Mouse (Mus musculus): ENCODE measurements around the gene Sgo2b.
"Not testable (repeated sequence)": the region's sequence is repeated elsewhere in the genome, so short reads cannot be mapped to it uniquely, and the experiment has no call there.

The Sgo2b gene

DNA sequence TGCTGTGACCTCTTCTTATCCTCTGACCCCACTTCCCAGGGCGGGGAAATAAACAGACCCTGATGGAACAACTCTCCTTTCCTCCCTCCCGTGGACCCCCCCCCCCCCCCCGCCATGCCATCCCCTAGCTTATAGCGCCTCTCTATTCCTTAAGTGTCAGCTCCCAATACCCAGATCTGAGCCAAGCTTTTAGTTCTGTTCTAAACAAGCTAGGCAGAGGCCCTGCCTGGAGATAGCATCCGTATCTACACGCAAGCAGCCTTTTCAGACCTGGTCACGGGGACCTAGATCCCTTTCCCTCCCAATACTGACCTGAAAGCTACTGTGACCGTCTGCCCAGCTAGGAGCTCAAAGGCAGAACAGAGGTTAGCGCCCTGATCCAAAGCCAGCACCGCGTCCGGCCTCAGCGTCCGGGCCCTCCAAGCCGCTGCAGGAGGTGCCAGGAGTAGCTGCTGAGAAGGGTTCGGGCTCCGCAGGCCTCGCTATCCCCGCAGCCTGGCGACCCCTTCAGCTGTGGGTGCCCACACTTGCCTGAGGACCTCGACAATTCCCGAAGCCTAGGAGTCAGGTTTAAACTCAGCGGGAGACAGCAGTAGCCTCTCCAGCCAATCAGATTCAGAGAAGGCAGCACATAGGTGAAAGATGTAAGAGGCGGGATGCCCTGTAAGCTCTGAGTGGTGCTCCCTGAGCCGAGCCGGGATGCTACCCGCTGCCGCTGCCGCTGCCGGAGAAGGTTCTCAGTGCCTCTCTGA is at the start of gene Sgo2b:
Sgo2b (minus strand) TSS at position 623 of the 752 bp plus-strand sequence.
- no peak for DNase-seq (ENCODE audit: low spot score in 2 of 2)

DNA sequence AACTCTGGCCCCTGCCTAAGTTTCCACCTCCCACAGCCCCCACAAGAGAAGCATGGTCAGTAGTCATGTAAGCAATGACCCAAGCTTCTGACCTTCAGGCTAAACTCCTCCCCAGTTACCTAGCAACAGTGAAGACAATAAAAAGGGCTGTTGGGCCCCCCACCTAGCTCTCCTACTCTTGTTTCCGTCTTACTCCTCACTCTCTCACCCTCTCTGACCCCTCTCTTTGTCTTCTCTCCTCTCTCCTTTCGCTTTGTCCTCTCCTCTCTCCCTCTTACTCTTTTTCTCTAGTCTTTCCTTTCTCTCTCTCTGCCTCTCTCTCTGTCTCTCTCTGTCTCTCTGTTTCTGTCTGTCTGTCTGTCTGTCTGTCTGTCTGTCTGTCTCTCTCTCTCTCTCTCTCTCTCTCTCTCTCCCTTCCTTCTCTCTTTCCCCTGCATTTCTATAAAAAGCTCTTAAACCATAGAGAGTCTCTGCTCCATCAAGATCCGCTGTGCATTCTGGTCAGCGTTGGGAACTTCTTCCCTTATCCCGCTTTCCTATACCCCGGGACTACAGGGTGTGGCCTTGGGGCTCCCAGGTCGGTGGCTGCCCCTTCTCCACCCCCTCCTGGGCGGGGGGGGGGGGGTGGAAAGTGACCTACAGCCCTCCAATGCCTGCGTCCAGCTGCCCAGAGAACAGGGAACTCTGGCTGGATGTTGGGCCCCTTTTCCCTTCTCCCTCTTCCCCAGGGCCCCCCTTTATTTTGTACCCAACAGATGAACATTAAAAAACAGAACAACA is 18.8 kb upstream of the Sgo2b start:
- not testable (repeated sequence) for DNase-seq (ENCODE audit: low spot score in 2 of 2)

DNA sequence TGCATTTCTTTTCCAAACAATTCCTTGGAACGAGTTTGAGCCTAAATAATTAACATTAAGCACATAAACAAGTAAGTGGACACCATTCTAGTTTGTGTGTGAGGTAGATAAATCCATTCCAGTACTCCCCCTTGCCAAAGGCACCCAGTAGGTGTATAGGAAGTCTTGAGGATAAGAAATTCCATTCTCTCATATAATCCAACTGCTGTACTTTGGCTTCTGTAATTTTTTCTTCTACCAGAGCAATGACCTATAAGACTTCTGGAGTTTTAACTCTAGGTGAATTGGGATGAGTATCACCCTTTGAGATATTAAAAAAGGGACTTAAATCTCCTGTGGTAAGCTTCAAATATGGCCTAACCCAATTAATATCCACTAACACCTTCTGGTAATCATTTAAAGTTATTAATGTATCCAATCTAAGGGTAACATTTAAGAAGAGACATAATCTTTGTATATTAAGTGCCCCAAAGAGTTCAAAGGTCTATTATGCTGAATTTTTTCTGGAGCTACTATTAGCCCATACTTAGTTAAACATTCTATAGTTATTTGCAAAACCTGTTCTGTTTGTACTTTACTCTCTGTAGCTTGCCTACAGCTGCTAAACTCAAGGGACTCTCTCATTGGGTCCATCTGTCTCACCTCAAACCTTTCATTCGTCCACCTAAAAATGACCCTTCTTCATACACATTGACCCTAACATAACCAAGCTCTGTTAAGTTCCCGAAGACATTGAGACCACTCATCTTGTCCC is 9.2 kb upstream of the Sgo2b start:
- no peak for DNase-seq (ENCODE audit: low spot score in 2 of 2)

DNA sequence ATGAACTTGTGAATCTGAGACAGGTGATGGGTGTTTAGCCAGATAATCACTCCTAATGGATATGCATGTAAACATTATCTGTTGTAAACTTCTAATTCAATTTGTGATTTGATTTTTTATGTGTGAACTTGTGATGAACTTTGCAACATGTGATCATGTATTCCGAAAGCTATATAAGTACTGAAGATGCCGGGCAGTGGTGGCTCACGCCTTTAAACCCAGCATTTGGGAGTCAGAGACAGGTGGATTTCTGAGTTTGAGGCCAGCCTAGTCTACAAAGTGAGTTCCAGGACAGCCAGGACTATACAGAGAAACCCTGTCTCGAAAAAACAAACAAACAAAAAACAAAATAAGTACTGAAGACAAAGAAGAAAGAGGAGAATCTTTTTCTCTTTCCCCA is 1.8 kb upstream of the Sgo2b start:
- DNase-seq (ENCODE audit: low spot score in 2 of 2), result not testable (repeated sequence)

DNA sequence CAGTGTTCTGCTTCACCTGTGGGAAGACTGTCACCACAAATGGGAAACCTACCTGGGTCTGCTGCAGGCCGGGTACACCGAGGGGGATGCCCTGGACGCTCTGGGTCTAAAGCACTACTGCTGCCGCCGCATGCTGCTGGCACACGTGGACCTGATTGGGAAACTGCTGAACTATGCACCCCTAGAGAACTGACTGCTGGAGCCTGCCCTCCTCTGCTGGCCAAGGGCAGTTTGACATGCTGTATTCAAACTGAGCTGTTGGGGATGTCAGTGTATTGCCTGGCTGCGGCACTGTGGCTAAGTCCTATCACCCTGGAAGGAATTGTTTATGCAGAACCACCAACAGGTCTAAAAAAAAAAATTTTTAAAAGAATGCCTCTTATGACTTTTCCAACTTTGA is 18.9 kb downstream of the Sgo2b start:
- DNase-seq (ENCODE audit: low spot score in 2 of 2), result no peak

DNA sequence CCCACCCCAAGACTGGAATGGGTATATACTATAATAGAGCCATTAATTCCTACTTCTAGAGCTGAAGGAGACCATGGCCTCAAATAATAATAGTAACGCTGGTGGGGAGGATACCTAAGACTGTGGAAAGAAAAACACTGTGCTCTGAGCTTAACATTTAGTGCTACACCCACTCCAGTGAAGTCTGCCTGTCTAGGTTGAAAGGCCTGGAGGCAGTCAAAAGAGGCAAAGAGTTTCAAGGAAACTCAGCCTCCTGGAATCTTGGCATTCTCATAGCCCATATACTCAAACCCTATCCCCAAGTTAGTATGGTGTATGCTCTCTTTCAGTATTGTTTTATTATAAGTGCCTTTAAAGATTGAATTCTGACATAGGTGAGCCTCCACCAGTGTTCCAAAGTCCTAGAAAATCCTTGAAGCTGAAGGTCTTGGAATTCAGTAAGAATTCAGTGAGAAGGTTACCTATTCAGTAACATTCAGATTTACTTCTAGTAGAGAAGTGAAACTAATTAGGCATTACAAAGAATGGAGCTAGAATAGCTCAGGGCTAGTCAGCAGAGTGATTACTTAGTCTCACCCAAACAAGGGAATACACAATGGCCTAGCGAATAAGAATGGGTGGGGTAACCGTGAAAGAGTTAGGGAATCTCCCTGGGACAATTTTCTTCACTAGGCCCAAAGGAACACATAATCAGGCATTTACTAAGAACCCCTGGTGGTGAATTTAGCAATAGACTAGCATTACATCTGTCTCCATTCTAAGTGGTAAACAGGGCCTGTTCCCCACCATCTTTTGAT is 22.5 kb downstream of the Sgo2b start:
- no peak for DNase-seq (ENCODE audit: low spot score in 2 of 2)

DNA sequence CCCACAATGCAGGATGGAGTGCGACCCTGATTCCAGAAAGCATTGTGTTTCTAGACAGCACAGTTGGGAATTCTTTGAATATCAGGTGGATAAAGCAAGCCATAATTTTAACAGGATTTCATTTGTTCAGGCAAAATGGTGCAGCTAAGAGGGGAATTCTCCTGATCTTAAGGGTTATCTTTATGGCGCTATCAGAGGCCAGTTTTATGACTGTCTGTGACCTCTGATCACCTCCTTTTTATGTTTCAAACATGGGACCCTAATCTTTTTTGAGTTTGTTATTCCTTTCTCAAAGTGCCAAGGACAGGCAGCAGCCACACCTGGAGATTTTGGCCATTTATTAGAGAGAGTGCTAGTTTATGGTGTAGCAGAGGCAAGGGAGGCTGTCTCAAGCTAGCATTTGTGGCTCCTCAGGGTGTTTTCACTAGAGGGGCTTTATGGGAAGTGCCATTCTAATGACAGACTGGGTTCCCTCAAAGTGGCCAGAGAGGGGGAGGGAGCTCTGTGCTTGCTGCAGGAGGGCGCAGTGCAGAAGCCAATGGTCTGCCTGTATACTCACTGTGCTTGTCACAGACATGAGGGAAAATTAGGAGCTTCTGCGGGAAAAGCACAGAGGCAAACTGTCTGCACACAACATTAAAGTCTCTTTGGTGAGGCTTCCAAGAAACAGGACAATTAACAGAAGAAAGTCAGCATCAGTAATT is 30.6 kb downstream of the Sgo2b start:
- DNase-seq (ENCODE audit: low spot score in 2 of 2), result no peak

DNA sequence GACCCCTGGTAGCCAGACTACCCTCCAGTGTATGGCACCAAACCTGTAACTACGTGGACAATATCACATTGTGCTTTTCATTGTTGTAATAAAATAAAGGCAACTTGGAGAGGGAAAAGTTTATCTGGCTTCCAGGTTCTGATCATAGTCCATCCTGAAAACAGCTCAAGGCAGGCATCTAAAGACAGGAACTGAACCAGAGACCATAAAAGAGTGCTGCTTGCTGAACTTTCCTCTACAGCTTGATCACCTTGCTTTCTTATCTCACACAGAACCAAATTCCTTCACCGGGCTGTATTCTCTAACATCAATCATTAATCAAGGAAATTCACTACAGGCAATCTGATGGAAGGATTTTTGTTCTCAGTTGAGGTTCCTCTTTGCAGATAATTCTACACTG is 57.0 kb downstream of the Sgo2b start:
- DNase-seq (ENCODE audit: low spot score in 2 of 2), result no peak

DNA sequence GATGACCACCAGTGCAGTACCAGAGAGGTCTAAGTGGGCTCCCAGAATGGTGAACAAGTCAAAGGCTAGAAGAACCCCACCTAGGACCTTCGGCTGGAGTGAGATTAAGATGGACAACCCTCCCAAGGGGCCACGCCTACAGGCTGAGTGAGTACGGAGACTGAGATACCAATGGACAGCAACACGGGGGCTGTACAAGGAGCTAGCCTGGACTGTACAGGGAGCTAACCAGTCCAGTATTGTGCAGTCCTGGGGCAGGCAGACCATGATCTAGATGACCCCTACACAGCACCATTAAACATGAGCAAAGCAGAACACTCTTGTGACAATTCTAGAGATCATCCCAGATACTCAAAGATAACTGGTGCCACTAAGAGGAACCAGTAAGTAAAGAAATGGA is 73.7 kb downstream of the Sgo2b start:
- no peak for DNase-seq (ENCODE audit: low spot score in 2 of 2)

DNA sequence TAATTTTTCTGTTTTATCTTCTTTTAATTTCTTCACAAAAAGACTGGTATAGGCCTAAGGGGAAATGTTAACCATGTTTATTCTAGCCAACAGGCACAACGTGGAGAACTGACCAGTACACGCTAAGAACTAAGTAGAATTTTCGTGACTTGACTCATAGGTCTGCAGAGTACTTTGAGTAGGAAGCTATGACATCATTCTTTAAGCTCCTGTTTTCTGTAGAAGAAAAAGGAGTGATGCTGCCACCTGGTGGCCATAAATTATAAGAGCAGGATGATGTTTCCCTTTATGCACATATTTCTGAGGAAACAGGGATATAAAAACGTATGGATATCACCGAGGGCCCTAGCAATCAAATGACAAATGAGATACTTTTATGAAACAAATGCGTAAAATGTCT is 74.7 kb downstream of the Sgo2b start:
- DNase-seq (ENCODE audit: low spot score in 2 of 2), result peak in 1 of 2 experiments; percentile 7

DNA sequence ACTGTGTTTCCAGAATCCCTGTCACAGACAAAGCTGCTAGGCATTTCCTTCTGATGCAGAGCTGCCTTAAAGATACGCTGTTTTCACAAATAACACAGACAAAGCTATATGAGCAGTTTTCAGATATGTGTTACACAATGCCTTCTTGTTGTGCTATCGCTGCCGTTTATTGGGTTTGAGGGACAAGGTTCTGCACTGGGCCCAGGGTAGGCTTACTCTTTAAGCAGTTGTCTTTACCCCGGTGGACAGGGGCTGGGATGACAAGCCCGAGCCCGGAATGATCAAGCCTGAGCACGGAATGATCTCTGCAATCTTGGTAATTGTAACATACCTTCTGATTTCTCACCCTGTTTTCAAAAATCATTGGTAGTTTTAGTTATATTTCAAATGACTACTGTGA is 75.1 kb downstream of the Sgo2b start:
- DNase-seq (ENCODE audit: low spot score in 2 of 2), result no peak
